Mouse (Mus musculus) thymus, postnatal 25 days (tissue): ENCODE measurements around the gene Rpp25l.
"Not testable (repeated sequence)": the region's sequence is repeated elsewhere in the genome, so short reads cannot be mapped to it uniquely, and the experiment has no call there.

Experiments used
- DNase-seq: peaks from one replicate; pipeline ENCODE4 v3.0.0; 2022

Rpp25l gene

GRCm38 (mm10) chr4:41713197-41714067 is at the start of gene Rpp25l:
Gene Rpp25l (minus strand): TSS chr4:41713534.
- DNase-seq, result peak; percentile 85

DNA sequence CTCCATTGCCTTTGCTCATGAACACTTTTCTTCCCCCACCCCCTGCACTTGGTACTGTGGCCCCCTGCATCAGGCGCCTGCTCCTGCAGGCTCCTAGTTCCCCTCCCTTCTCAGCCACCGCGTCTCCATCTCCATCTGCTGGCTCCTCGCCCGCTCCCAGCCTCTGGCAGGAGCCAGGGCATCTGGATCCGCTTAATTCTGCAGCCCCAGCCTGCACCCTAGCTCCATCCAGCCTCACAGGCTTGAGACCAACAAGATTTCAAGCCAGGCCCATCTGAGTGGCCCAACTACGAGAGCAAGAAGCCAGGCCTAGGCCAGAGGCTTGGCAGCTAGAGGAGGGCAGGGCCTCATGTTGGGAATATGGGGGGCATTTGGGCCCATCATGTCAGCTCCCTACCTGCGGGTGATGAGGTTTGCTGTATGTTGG is 49.4 kb upstream of the Rpp25l start:
- DNase-seq, result not testable (repeated sequence)

DNA sequence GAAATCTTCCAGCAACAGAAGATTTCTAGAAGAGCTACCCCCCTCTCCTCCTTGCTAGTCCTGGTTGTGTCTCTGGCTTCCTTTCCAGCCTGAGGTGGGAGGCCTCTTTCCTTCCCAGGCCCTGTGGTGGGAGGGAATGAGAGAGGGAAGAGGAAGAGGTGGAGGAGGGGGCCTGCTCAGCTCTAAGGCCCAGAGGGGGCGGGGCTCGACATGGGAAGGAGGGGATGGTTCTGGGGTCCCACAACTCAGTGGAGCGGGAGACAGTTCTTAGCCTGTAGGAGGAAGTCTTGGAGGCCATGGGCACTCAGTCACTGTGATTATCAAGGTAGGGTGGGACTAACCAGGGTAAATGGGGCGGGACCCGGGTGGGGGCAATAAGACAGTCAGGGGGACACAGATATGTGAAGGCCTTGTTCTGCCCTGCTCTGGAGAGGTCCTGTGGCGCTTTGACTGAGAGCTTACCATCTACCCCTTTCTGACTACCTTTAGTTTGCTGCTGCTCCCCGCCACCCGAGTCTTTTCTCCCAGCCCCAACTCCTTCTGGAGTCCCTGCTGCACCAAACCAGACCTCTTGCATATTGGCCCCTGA is 48.9 kb upstream of the Rpp25l start:
- DNase-seq, result no peak

GRCm38 (mm10) chr4:41761680-41762079 is 48.3 kb upstream of the Rpp25l start:
- DNase-seq, result no peak

- no peak for DNase-seq
Measured at GRCm38 (mm10) chr4:41760911-41761310, 47.6 kb upstream of the Rpp25l start.

DNA sequence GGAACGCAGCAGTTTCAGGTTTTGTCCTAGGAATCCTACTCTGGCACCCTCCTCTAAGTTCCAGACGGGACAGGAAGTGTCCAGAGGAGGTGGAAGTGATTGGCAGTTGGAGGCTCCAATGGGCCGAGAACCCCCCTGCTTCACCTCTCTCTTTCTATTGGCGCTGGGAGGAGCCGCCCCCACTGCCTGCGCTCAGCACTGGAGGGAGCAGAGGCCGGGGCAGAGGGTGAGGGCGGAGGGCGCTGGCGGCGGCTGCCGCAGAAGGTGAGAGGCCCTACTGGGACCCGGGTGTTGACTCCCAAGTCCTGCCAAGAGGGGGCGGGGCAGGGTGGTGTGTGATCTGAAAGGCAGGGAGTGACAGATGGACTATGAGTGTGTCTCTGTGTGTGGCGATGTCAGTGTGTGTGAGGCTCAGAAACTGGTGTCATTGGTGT is 47.0 kb upstream of the Rpp25l start:
- peak; percentile 63 for DNase-seq

- no peak for DNase-seq
Measured at GRCm38 (mm10) chr4:41759656-41760287, 46.4 kb upstream of the Rpp25l start.

GRCm38 (mm10) chr4:41759206-41759605 is 45.9 kb upstream of the Rpp25l start:
- DNase-seq, result no peak

GRCm38 (mm10) chr4:41758701-41759100 is 45.4 kb upstream of the Rpp25l start:
- no peak for DNase-seq

GRCm38 (mm10) chr4:41758021-41758420 is 44.7 kb upstream of the Rpp25l start:
- no peak for DNase-seq

GRCm38 (mm10) chr4:41757321-41757720 is 44.0 kb upstream of the Rpp25l start:
- DNase-seq, result no peak

- no peak for DNase-seq
Measured at GRCm38 (mm10) chr4:41756440-41756839, 43.1 kb upstream of the Rpp25l start.

- DNase-seq, result peak; percentile 95
Measured at GRCm38 (mm10) chr4:41755338-41756305, 42.3 kb upstream of the Rpp25l start, which contains the start of gene Sigmar1. Gene Sigmar1 (minus strand): TSS chr4:41756157.

DNA sequence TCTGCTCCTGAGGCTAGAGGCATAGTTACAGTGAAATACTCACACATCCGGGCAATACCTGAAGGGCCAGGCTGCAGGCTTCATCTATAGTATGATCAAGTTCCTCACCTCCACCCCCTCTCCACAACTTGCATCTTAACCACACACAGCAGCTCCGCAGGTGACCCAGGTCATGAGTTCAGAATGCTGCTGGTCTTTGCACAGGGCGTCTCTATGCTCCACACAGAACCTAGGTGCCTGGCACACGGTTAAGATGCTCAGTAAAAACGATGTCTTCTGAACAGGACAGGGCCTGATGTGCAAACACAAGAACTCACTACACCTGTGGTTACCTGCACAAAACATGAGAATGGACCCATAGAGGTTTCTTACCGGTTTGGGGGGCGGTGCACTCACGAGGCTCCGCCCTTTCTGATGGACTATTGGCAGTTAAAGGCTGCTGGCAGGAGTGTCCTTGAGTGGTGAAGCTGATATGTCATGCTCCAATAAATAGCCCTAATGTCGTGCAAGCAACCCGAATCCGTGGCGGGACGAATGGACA is 41.5 kb upstream of the Rpp25l start, which contains the start of gene Galt:
Galt (plus strand) TSS at position 432 of the 541 bp plus-strand sequence.
- DNase-seq, result no peak

GRCm38 (mm10) chr4:41745021-41745420 is 31.7 kb upstream of the Rpp25l start:
- no peak for DNase-seq

DNA sequence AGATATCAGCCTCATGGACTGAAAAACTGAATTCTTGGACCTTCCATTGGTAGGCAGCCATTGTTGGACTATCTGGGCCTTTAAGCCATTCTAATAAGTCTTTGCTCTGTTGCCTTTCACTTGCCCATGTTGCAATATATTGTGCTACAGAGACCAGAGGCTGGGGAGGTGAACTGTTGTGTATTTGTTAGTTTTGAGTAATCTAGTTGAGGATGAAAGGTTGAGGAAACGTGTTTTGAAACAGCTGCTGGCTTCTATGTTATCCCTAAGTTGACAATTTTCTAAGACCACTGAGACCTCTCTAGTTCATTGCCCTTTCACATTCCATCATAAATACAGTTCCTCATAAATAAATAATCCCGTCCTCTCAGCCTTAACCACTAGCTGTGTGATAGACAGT is 30.8 kb upstream of the Rpp25l start:
- DNase-seq, result no peak

DNA sequence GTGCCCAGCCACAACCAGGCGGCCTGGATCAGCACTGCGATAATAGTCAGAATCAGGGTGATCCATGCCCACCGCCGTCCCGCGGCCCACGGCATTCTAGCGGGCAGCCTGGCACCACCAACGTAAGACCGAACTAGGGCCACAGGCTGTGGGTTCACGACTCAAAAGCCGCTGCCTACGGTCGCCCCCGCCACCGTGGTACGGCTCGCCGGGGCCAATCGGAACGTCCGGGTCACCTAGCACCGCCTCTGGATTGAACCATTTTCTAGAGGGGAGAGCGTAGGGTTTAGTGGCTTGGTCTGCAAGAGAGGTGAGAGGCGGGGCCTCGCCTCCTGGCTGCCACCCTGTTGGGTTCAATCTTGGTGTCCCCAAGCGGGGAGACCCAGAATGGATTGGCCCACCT is 27.8 kb upstream of the Rpp25l start:
- DNase-seq, result peak; percentile 94

DNA sequence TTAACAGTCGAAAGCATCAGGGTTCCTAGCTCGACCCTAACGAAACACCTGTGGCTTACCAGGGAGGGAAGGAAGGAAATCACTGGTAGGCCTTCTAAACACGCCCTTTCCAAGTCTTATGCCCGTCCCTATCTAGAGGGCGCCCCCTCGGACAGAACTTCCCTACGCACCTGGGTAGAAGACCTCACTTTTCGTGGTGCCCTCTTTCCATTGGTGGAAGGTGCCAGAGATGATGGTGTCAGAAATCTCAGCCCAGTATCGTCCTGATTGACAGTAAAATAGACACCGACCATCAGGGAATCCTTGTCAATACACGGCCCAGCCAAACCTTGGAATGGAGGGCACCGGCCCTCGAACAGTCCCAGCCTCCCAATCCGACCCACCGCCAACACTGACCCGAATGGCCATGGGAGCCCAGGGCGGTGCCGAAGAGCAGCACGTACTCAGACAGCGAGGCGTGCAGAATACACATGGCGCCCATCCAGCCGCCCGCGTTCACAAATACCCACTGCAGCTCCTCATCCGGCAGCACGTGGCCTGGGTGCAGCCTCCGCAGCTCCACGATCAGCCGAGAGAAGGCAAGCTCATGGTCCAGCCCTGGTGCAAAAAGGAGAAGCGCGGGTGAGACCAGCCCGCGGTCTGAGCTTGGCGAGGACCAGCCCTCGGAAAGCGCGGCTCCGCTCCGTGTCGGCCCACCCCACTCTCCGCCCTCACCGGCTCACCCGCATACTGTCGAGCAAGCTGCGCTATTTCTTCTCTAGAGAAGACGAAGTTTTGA is 27.2 kb upstream of the Rpp25l start:
- peak; percentile 45 for DNase-seq

- no peak for DNase-seq
Measured at GRCm38 (mm10) chr4:41739260-41739659, 25.9 kb upstream of the Rpp25l start.

GRCm38 (mm10) chr4:41738256-41738603 is 24.9 kb upstream of the Rpp25l start:
- DNase-seq, result no peak

DNA sequence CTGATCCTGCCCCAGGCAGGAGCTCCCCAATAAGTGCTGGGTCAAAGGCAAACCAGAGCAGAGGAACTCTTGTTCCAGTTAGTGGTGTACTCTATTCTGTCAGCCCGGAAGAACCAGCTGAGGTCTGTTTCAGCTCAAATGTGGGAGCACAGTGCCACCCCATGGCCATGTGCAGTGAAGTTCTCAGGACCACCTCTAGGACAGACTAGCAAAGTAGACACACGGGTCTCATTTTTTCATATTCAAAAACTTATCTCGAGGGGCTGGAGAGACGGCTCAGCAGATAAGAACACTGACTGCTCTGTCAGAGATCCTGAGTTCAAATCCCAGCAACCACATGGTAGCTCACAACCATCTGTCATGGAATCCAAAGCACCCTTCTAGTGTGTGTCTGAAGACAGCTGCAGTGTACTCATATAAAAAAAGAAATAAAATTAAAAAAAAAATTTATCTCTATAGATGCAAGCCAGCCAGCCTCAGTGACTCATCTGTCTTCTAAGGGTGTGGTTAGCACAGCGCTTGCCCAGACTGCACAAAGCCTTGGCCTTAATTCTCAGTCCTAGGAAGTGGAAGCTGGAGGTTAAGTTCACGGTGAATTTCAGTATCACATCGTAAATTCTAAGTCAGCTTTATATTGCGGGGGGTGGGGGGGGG is 24.4 kb upstream of the Rpp25l start:
- peak; percentile 82 for DNase-seq
